Mouse (Mus musculus) spleen, adult 12 weeks (tissue): ENCODE results near the gene St8sia1.

ENCODE experiments used
- DNase-seq: peaks from one replicate; pipeline ENCODE4 v3.0.0; 2022; ENCODE audit warnings: low spot score

St8sia1 gene

DNA sequence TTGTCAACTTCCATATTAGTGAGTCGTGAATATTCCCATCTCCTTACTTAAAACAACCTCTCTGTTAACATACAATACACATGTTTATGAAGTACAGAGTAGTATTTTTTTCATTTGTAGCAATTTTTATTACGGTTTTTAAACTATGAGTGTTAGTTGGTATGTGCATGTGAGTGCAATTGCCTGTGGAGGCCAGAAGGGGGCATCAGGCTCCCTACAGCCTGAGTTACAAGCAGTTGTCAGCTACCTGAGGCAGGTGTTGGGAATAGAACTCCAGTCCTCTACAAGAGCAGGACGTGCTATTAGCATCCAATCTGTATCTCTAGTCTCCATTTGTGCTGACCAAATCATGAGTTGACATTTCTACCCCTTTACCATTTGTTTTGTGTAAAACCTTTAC is 19.8 kb downstream of the St8sia1 start:
- DNase-seq: no peak

DNA sequence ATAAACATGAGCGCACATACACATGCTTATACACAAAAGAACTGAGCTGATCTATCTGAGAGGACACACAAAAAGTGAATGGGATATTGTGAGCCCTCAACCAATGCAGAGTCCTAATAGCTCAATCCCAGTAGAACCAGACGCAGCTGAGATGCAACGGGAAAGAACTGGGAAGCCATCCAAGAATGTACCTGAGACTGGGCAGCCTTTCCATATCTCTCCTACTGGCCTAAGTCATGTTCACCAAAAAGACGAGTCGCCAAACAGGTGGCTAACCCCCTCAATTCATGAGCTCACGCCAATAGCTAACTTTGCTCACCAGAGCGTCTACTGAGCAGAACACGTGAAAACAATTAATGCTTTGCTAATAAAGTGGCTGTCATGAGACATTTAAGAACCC is 20.8 kb downstream of the St8sia1 start:
- DNase-seq: no peak

- DNase-seq: no peak
Observed at GRCm38 (mm10) chr6:142941596-142942381, 22.5 kb downstream of the St8sia1 start.

- DNase-seq: no peak
Observed at GRCm38 (mm10) chr6:142941078-142941477, 23.2 kb downstream of the St8sia1 start.

DNA sequence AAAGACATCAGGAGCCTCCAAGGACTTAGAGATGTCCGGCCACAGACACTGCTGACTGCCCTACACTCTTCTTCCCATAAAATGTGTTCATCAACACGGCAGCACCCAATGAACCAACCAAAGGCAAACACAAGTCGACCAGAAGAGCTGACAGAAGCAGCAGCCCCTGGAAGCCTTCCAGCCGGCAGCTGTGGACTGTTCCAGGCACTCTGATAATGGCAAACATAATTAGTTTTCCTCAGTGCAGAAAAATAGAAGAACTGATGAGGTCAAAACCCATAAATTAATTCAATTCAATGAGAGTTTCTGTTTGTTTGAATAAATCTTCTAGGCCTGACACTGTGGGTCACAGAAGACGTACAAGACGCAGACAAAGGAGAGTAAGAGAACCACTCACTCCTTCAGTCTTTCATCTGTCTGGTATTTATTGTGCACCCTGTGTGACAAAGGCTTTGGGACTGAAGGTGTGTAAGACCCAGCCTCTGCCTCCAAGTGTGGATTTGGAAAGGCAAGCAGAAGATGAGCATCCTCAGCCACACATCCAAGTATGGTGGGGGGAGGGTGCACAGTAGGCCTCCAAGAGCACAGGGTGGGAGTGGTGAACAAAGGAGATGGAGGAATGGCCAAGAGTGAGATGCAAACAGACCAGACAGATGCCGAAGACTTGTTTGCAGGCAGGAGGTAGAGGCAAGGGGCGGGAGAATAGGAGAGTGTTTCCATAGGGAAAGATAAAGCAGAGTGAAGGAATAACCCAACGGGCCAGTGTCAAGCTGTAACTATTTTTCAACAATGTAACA is 25.5 kb downstream of the St8sia1 start:
- no peak for DNase-seq

DNA sequence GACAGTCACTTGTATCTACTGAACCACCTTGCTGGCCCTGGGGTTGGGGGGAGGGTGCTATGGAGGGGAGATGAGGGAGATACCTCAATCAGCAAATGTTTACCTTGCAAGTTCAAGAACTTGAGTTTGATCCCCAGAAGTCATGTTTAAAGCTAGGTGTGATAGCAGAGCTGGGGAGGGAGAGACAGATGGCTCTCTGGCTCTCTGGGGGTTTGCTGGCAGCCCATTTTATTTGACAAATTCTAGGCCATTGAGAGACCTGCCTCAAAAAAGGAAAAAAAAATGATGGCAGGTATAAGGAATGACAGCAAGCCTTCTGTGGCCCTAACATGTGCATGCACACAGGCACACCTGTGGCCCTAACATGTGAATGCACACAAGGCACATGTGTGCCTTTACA is 26.2 kb downstream of the St8sia1 start:
- DNase-seq: no peak

DNA sequence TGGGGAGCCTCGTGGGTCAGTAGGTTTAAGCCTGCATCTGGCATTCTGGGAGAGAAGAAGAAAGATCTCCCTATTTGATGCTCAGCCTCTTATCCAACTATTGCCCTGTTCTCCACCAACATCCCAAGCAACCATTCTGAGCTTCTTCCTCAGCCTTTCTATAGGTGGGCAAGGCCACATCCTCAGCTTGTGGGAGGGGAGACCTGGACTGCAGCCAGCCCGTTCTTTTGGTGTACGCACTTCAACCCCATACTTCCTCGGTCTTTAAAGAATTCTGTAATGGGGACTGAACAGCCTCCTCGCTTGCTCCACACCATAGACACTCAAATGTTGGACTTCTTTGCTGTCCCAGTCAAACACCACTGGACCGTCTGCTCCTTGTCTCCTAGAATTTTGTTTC is 31.7 kb downstream of the St8sia1 start:
- DNase-seq: no peak

DNA sequence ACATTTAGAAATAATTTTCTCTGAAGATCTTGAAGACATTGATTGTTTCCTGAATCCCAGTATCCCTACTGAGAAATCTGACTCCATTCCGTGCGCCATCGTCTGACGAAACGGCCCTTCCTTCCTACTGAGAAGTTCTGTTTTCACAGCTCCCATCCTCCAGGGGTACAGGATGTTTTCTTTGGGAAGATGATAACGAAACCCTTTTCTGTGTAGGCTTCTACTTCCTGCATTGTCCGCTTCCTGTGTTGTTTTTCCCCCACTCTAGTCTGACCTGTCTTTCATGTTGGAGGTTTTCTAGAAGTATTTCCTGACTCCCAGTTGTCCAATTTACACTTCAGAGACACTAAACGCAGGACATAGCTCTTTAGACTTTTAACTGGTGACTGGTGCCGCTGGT is 32.1 kb downstream of the St8sia1 start:
- DNase-seq: no peak

GRCm38 (mm10) chr6:142928551-142929309 is 35.5 kb downstream of the St8sia1 start:
- DNase-seq: no peak

- no peak for DNase-seq
Observed at GRCm38 (mm10) chr6:142926901-142927605, 37.2 kb downstream of the St8sia1 start.

DNA sequence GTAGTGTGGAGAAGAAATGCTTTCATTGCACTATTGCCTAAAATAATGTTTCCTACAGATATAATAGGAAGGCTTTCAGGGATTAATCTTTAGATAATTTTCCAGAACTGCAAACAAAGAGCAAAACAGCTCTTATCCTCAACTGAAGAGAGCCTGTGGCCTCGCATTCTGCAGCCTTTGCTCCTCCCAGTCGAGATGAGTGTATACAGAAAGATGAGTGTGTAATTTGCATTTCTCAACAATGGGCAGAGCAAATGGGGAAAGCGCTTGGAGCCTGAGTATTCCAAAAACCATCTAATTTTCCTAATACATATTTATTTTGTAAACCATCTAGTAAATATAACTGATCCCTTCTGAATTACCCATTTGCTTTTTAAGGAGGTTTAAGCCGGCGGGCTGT is 38.3 kb downstream of the St8sia1 start:
- DNase-seq: no peak

DNA sequence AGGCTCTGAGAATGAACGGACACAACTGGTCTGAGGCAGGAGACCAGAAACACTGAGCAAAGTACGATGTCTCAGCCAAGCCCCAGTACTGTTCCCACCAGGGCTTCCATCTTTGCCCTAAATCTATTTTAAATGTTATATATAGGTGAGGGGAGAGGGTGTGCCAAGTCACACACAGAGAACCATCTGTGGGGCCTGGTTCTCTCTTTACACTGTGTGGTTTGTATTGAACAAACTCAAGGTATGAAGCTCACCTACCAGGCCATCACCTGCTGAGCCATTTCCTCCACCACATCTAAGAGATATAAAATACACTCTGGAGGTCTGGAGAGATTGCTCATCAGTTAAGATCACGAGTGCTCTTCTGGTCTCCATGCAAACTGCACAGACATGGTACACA is 38.9 kb downstream of the St8sia1 start:
- no peak for DNase-seq

DNA sequence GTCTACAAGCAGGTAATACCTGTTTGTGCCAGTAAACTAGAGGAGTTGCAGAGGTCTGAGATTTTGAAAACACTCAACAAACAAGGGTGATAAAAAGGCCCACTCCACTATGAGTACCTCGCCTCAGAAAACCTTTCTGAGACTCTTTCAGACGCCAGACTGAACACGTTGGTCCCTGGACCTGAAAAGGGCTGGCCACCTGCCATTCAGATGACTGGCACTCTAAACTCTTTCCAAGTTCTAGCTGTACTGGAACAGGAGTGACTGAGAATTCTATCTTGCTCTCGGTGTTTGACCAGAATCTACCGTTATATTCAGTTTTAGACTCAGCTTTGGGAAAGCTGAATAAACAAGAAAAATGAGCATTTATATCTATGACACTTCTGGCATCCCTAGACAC is 43.4 kb downstream of the St8sia1 start:
- no peak for DNase-seq

- DNase-seq: no peak
Observed at GRCm38 (mm10) chr6:142918691-142919090, 45.6 kb downstream of the St8sia1 start.

- DNase-seq: no peak
Observed at GRCm38 (mm10) chr6:142917471-142917901, 46.8 kb downstream of the St8sia1 start.

GRCm38 (mm10) chr6:142916271-142916941 is 47.8 kb downstream of the St8sia1 start:
- no peak for DNase-seq

- no peak for DNase-seq
Observed at GRCm38 (mm10) chr6:142915464-142915863, 48.8 kb downstream of the St8sia1 start.

DNA sequence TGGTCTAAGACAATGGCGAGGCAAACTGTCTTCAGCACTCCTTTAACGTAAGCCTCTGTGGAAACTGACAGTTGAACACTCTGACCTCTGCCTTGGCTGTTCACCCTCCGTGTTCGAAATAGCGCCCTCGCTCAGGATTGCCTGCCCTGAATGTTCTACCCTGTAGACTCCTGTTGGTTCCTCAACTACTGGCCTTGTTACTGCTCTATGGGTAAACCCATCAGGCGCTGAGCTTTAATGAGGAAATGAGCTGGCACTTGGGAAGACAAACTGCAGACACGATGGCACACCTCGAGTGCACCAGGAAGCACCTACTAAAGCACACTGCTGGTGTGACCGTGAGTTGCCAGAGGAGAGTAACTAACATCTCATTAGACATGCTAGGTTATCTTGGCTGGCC is 49.6 kb downstream of the St8sia1 start:
- DNase-seq: no peak

- no peak for DNase-seq
Observed at GRCm38 (mm10) chr6:142911263-142911662, 53.0 kb downstream of the St8sia1 start.

GRCm38 (mm10) chr6:142910721-142911120 is 53.5 kb downstream of the St8sia1 start:
- DNase-seq: no peak

DNA sequence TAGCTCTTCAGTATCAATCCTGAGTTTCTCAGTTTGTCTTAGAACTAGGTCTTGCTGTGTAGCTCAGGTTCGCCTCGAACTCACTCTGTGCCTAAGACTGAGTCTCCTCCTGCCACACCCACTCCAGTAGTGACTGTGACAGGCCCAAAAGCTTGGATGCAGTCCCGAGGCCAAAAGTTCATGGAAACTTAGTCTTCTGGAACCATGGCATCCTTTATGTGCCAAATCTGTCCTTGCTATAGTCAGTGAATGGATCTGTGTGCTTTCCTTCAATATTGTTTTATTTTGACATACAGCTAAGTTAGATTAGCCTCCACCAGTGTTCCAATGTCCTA is 54.5 kb downstream of the St8sia1 start:
- DNase-seq: no peak
